Mouse (Mus musculus): ENCODE measurements around the gene Chsy1.

DNA sequence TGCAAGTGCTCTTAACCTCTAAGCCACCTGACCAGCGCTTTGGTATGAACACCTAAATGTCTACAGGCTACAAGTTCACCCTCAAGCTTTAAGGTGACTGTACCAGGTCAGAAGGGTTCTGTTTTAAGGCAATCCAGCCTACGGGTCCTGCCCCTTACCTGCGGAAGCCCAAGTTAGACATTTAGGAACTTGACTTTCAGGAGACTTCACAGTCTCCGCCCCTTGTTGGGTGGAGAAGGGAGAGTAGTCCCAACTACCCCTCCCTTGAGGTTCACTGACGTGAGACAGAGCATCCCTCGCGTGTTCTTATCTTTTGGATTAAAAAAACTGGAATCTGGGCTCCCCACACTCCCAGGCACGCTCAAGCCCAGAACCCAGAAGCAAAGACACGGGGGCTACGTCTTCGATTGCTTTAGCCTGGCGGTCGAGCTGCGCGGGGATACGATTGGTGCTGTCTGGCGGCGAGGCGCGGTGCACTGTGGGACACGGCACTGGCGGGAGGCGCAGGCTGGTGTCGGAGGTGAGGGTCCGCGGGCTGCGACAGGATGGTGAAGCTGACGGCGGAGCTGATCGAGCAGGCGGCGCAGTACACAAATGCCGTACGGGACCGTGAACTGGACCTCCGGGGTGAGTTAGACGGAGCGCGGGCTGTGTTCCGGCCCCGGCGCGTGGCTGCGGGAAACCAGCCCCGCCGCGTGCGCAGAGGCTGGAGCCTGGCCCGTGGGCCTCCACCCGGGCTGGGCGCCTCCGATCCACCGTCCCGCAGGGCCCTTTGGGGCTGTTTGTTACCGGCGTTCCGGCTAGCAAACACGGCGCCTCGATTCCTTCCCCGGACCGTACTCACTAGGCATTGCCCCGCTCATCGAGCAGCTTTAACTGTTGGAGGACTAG is 49.0 kb upstream of the Chsy1 start:
- TF ChIP-seq POLR2AphosphoS5 (IDR thresholded peaks at IDR 0.05; ENCODE audit: insufficient replicate concordance, low read depth, low read length) (no peak), GATA1 (IDR thresholded peaks at IDR 0.05; ENCODE audit: borderline replicate concordance, low read length) (no peak), TAL1 (conservative IDR thresholded peaks at IDR 0.05; ENCODE audit: low read depth, low read length) (no peak), CTCF (IDR thresholded peaks at IDR 0.05; ENCODE audit: low read depth, low read length) (no peak)
